Mouse (Mus musculus): ENCODE measurements around the gene Tmem120b.

Tmem120b gene

DNA sequence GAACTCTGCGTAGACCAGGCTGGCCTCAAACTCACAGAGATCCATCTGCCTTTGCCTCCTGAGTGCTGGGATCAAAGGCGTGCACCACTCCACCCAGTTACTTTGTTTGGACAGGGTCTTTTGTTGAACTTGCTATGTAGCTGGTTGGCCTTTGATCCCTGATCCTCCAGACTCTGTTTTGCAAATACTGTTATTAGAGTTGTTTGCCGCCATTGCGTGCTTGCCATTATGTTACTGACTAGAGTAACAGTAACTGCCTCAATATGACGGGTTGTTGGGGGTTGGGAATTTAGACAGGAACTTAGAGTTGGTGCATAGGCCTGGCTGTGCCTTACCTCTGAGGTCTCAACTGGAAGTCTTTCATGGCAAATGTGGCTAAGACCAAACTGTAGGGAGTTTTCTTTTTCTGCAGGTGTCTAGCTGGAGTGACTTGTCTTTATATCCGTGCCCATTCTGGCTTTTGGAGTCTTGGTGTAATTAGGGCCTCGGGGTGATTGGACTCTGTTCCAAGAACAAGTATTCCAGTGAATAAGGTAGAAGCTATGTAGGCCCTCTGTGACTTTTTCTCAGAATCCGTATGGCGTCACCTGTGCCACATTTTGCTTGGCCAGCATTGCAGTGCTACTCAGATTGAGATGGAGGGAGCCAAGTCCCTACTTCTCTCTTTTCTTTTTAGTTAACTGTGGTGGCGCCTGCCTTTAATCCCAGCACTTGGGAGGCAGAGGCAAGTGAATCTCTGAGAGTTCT lies 22.5 kb downstream of the Tmem120b start:
- no peak for DNase-seq (ENCODE audit: low spot score in 2 of 2)

DNA sequence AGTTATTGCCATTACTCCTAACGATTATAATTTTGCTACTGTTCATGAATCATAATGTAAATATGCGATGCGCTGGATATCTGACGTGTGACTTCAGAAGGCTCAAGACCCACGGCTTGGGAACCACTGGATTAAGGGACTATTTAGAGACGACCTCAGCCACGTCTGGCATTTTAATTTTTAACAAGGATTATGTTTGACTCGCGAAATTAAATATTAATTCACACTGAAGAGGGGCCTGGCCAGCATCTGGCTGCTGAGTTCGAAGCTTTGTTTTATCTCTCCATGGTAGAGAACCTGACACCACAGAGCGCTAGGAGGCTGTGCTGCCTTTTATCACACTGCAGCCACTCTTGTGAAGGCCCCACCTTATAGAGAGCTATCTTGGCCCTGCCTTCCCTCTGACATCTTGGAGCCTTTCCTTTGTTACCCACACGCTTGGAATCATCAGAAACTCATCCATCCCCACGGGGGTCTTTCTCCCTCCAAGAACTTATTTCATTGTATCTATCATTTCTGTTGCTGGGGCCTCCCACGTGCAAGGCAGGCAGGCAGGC lies 24.9 kb downstream of the Tmem120b start:
- no peak for DNase-seq (ENCODE audit: low spot score in 2 of 2)

GRCm38 (mm10) chr5:123094238-123094991 lies 26.2 kb downstream of the Tmem120b start:
- DNase-seq (ENCODE audit: low spot score in 2 of 2) = no peak

- DNase-seq (ENCODE audit: low spot score in 2 of 2) = no peak
These were observed 28.1 kb downstream of the Tmem120b start for GRCm38 (mm10) chr5:123096299-123096698.

DNA sequence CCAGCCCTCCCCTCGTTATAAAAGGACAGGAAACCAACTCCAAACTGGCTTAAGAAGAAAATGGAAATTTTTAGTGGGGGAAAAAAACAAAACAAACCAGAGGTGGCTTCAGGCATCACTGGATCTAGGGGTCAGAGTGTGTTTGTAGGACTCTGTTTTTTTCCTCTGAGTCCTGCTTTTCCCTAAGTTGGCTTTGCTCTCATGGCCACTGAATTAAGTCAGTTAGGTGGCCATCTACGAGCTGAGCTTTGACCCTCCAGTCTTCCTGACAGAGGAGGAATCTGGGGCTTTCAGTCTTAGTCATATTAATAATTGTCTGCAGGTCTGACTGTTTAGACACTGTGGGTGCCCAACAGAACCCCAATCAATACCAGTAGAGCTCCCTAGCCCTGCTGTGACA lies 30.3 kb downstream of the Tmem120b start:
- DNase-seq (ENCODE audit: low spot score in 2 of 2) = no peak

GRCm38 (mm10) chr5:123102376-123102775 lies 34.2 kb downstream of the Tmem120b start:
- no peak for DNase-seq (ENCODE audit: low spot score in 2 of 2)

- no peak for DNase-seq (ENCODE audit: low spot score in 2 of 2)
These were observed 35.3 kb downstream of the Tmem120b start for GRCm38 (mm10) chr5:123103556-123103955.

- DNase-seq (ENCODE audit: low spot score in 2 of 2) = no peak
These were observed 36.6 kb downstream of the Tmem120b start for GRCm38 (mm10) chr5:123104769-123105168.

GRCm38 (mm10) chr5:123109452-123110203 lies 41.4 kb downstream of the Tmem120b start:
- no peak for DNase-seq (ENCODE audit: low spot score in 2 of 2)

DNA sequence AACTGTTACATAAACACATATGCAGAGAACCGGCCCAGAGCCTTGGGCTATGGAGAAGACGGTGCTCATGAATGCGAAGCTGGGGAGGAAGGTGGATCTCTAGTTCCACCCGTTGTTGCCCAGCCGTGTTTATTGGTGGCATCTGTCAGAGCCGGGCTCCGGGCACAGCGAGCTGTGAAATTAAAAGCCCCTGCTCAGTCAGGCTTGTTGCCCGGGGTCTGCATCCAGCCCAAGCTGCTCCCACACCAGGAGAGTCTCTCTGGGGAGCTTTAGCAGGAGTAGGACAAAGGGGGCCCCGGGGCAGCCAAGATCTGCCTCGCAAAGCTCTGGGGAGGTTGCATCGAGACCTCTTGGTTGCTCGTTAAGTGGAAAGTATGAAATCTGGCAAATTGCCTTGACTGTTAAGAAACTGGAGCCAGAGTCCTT lies 42.1 kb downstream of the Tmem120b start:
- DNase-seq (ENCODE audit: low spot score in 2 of 2) = no peak

GRCm38 (mm10) chr5:123114109-123114508 lies 45.9 kb downstream of the Tmem120b start:
- no peak for DNase-seq (ENCODE audit: low spot score in 2 of 2)

GRCm38 (mm10) chr5:123114924-123115323 lies 46.7 kb downstream of the Tmem120b start:
- no peak for DNase-seq (ENCODE audit: low spot score in 2 of 2)

- DNase-seq (ENCODE audit: low spot score in 2 of 2) = no peak
These were observed 47.9 kb downstream of the Tmem120b start for GRCm38 (mm10) chr5:123116080-123116479.

DNA sequence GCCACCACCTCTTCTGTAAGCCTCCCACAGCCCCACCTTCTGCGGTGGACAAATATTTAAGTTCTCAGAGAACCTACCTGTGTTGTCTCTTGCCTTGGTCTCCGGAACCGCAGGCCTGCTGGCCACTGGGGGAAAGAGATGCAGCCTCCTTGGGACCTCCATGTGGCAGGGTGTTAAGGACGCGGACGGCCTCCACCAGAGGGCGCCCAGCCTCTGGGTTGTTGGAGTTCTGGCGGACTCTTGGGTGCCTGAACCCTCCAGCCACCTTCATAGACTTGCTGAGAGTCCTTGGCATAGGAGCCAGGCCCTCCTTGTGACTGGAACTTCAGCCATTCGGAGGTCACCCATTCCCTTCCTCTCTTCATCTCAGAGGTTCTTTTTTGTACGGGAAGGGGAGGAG lies 49.0 kb downstream of the Tmem120b start:
- peak; percentile 63 to 81 for DNase-seq (ENCODE audit: low spot score in 2 of 2)

GRCm38 (mm10) chr5:123117773-123118172 lies 49.6 kb downstream of the Tmem120b start:
- no peak for DNase-seq (ENCODE audit: low spot score in 2 of 2)

DNA sequence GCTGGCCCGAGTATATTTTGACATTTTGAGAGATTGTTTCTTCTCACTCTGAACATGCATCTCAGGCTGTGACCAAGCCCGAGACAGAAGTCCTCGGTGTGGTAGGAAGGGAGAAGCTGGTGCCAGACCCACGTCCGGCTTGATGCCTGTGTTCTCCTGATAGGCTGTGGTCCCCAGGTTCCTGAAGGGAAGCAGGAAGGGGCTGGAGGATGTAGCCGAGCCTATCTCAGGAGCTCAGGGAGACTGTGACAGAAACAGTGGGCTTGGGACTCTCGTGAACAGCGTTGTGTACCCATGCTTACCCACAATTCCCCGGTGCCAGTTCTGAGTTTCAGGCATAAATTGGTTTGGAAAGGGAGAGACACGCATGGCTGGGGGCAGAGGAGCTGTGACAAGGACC lies 50.6 kb downstream of the Tmem120b start:
- DNase-seq (ENCODE audit: low spot score in 2 of 2) = no peak

GRCm38 (mm10) chr5:123120624-123121215 lies 52.5 kb downstream of the Tmem120b start:
- DNase-seq (ENCODE audit: low spot score in 2 of 2) = no peak

GRCm38 (mm10) chr5:123122181-123122580 lies 54.0 kb downstream of the Tmem120b start:
- DNase-seq (ENCODE audit: low spot score in 2 of 2) = no peak

GRCm38 (mm10) chr5:123125105-123125504 lies 56.9 kb downstream of the Tmem120b start:
- no peak for DNase-seq (ENCODE audit: low spot score in 2 of 2)

GRCm38 (mm10) chr5:123125638-123126406 lies 57.6 kb downstream of the Tmem120b start:
- no peak for DNase-seq (ENCODE audit: low spot score in 2 of 2)

GRCm38 (mm10) chr5:123127031-123127430 lies 58.8 kb downstream of the Tmem120b start:
- DNase-seq (ENCODE audit: low spot score in 2 of 2) = no peak
